Mouse (Mus musculus) hindlimb bud, embryonic 11.5 days (tissue): ENCODE results near the gene Trak1.

Experiments used
- DNase-seq: peaks from one replicate; pipeline ENCODE4 v3.0.0-alpha.2; 2012; ENCODE audit warnings: low read depth, low spot score; ENCODE audit errors: extremely low spot score

Trak1 gene

DNA sequence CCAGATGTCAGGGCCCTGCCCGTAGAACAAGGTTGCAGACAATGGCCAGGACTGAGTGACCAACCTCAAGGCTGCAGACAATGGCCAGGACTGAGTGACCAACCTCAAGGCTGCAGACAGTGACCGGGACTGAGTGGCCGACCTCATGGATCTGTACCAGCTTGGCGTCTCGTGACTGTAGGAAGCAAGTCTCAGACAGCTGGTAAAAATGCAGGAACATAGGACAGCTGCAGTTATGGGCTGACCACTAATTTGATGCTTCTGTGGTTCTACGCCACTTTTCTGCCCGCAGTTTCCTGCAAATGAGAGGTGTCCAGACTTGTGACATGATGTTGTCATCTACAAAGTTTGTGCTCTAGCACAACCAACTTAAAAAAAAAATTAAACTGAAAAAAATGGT lies 4.1 kb upstream of the Trak1 start:
- DNase-seq = no peak

- no peak for DNase-seq
Measured at GRCm38 (mm10) chr9:121295221-121295620, 2.1 kb upstream of the Trak1 start.

GRCm38 (mm10) chr9:121298065-121298398 lies 730 bp downstream of the Trak1 start:
- no peak for DNase-seq

DNA sequence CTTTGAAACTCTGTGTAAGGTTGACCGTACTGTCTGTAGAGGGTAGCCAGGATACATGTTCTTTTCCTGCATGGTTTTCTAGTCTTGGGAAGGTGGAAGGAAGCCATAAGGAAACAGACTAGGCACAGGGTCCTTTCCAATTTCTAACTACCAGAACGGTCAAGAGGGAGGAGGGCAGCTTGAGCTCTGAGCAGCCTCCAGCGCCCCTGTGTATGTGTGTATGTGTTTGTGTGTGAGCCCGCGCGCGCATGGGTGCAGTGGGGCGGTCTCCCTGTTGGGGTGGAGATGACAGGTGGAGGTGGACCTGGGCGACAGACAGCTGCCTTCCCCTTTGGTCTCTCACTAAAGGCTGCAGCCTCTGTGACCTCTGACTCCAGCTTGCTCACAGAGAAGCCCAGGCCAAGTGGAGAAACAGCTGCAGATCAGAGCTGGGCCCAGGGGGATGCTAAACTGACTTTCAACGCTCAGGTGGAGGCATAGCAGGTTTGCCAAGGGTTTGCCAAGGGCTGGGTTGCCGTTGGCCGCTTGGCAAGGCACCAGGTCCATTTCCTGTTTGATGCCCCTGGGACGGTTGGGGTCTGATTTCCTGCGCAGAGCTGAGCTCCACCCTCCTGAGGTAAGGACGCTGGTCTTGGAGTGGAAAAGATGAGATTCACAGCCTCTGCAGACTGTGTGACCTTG lies 1.2 kb downstream of the Trak1 start:
- DNase-seq = no peak

DNA sequence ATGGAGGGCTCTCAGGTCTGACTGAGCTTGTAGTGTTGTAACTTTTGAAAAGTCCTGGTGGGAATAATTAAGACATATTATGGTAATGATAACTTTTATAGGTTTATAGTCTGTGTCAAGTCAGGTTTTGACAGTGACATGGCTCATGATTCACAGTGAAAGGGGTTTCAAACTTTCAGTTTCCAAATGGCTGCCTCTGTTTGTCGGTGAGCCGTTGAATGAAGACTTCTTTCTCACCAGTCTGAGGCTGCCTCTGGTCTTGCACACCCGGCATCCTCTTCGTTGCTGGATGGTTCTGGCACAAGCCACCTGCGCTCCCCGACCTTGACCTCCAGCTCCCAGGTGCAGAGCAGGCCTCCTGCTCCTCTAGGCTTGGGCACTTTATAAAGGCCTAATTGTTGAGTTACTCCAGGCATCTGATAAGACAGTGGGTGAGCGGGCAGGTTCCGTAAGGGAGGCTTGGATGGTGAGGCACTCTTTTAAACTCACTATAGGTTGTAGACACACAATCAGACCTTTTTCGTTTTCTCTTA lies 2.0 kb downstream of the Trak1 start:
- DNase-seq = no peak

DNA sequence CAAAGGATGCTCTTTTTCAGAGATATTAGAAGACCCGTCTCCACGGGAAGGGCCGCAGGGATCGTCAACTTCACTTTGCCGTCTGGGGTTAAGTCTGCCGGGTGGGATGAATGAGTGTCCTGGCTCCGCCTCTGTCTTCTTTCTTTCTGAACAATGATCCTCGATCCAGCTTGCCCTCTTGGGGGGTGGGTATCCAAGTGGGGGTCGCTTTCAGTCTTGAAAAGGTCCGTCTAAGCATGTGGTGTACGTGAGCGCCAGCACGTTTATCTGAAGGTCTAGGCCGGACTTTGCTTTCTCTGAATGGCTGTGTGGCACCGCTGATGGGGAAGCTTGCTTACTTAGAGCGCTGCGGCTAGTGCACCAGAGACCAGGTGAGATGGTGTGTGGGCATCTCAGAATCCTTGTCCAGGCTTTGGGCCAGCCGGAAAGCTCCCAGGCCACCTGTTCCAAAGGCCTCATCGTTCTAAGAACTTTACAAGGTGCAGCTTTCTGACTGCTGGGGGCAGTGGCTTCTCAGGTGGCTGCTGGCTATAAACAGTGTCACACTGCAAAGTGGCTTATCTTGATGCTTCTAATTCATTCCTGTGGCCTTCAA lies 2.8 kb downstream of the Trak1 start:
- no peak for DNase-seq

DNA sequence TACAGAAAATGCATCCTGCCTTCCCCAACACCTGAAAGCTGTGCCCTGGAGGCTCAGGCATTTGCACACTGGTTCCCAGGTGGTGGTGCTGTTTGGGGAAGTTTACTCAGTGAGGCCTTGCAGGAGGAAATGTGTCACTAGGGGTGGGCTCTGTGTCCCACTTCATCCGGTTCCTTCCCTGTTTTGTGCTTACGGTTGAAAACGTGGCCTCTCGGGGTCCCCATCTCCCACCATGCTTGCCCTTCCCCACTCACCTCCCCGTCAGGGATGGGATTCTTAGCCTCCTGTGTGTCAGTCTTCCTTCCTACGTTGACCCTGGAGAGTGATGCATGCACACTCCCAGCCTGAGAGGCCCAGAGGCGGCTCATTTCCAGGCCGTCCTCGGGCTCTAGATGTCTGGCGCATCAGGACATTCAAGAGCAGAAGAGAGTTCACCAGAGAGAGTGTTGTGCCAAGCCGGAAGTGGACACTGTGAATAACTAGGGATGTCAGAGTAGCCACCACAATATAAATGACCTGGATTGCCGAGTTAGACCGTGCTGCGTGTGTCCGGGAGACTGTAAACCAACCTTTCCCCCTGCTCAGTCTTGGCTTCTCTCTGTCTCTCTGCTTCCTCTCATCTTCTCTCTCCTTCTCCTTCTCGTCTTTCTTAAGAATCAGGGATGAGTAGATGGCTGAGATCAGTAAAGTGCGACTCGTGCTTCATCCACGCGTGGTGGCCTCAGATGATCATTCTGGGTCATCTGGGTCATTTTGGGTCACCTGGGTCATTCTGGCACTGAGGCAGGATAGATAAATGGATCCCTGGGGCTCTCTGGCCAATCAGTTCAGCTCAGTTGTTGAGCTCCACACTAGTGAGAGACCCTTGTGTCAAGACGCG lies 4.0 kb downstream of the Trak1 start:
- DNase-seq = no peak

GRCm38 (mm10) chr9:121302543-121302942 lies 5.2 kb downstream of the Trak1 start:
- DNase-seq = no peak

- DNase-seq = no peak
Measured at GRCm38 (mm10) chr9:121303086-121303485, 5.8 kb downstream of the Trak1 start.

- DNase-seq = no peak
Measured at GRCm38 (mm10) chr9:121303748-121304147, 6.4 kb downstream of the Trak1 start.

- DNase-seq = no peak
Measured at GRCm38 (mm10) chr9:121304520-121304919, 7.2 kb downstream of the Trak1 start.

DNA sequence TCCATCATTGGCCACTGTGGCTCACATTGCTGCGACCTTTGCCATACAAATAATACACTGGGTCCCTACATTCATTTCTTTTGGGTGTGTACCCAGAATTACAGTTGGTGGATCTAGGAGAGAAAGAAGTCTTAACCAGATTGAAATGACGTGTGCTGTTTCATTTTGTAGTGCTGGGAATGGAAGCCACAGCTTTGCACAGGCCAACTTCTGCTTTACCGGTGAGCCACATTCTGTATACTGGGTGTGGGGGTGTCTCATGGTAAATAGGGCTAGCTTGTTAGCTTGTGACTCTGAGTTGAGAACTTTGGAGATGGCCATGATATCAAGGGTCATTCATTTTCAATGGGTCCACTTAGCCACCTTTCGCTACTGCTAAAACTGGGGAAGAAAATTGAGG lies 8.2 kb downstream of the Trak1 start:
- no peak for DNase-seq

DNA sequence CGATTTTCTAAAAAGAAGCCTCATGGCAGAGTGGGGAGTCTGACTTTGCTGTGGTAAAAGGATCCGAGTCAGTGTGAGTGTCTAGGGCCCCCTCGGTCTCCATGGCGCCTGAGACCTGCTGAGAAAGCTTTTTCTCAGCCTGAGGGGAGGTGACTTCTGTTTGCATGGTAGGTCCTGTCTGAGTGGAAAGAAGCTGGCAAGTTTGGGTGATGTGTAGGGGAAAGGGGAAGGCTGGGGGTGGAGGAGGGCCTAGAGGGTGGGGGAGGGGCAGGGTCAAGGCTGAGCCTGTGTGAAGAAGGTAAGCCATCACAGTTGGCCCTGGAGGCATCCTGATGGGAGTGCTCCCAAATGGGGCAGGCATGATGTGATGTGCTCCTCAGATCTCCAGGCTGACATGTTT lies 12.0 kb downstream of the Trak1 start:
- DNase-seq = no peak

- DNase-seq = no peak
Measured at GRCm38 (mm10) chr9:121310501-121310900, 13.2 kb downstream of the Trak1 start.

- no peak for DNase-seq
Measured at GRCm38 (mm10) chr9:121311846-121312236, 14.5 kb downstream of the Trak1 start.

GRCm38 (mm10) chr9:121312237-121312891 lies 15.1 kb downstream of the Trak1 start:
- DNase-seq = no peak

GRCm38 (mm10) chr9:121313656-121314374 lies 16.5 kb downstream of the Trak1 start:
- DNase-seq = no peak

DNA sequence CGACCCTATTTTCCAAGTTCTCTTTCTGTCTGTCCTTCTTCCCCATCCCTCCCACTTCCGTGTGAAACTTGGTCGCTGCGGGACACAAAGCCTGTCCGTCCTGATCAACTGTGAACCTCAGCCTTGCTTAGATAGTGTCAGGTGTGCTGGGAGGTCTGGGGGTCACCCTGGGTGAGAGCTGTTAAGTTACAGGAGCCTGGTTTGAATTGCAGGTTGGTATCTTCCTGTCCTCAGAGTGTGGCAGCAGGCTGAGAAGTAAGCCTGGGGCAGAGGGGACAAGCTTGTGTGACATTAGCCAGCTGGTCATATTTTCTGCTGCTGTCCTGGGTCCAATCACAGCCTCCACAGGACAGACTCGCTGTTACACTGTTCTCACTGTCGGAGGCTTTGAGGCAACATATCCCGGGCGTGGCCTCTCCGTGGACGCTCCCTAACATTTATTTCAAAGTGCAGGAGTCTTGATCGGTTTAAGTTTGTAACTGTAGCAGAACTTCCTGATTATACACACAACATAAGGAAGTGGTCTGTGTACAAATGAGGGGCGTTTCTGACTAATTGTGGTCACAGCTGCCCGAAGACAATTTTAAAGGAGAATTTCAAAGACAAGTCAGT lies 17.3 kb downstream of the Trak1 start:
- no peak for DNase-seq

DNA sequence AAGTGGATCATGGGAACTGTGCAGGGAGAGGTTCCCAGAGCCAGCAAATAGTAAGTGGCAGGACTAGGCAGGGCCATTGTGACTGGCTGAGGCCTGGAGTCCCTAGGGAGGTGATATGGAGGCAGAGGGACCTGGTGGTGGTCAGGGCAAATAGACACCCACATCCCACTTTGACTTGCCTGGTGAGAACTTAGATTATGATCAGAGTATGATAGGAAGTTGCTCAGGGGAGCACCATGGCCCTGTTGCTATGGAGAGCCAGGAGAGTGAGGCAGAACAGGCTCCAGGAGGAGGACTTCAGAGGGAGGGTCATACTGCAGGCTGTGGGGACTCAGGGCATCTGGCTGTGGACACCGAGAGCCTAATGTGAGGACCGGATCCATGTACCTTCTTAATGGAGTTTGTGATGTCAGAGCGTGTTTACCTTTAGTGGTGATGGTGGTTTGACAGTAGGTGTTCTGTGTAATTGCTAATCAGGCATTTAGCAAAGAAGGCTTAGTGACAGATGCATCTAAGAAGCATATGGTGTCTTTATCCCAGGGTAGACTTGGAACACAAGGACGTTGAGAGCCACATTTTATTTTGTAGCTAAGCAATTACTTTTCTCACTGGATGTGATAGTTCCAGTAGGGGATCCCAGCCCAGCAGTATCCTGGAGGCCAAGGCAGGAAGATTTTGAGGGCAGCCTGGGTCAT lies 18.7 kb downstream of the Trak1 start:
- no peak for DNase-seq
